Mouse (Mus musculus) megakaryocyte, embryonic 14.5 days (primary cell): ENCODE data around the gene Ddc.

Source experiments
- FLI1 ChIP-seq: IDR thresholded peaks from 2 replicates; pipeline ENCODE4 v1.6.1; 2012; ENCODE audit warnings: low read length, inconsistent platforms, mixed read lengths
- GATA1 ChIP-seq: IDR thresholded peaks from 3 replicates; pipeline ENCODE4 v1.6.1; 2012; ENCODE audit warnings: mixed read lengths, low read length, inconsistent platforms, borderline replicate concordance

DNA sequence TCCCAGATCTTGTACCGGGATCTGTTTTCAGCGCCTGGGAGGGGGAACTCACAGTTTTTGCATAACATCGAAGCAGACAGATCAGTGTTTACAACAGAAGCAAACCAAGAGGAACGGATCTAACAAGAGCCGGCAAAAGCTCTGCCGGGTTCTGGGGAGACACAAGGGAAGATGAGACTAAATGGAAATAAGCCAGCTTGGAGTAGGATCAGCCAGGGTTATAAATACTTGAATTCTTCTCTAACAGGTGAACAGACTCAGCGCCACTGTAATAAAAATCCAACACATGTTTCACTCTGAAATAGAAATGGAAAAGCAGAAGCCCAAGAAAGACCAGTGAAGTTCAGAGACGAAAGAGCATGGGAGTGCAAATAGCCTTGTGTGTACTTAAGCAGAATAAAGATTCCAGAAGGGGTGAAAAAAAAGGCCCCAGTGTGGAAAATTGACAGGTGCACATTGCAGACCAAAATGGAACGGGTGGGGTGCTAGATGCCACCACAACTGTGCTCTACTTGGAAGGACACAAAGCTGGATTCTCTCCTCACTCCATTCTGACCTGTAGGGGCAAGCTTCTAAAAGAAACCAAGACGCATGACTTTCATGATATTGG is 4.8 kb downstream of the Ddc start:
- TF ChIP-seq GATA1, result no peak
- TF ChIP-seq FLI1, result no peak
